In the genomic region with DNA sequence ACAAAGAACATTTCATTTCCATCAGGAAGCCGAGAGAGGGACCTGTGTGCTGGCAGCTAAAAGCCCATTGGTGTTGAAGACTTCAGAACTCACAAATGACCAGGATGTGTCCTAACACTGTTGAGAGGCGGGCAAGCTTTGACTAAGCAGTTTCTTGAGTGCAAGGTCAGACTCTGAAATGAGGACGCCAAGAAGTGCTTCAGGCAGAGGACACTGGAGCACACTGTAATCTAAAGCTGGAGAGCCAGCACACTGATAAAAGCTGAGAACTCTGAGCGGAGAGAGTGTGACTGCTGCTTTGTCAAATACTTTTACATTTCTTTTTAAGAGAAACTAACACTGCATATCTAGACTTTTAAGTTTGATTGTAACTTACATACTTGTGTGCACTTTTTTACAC, we compare ENCODE assay signal across 9 mouse cellular contexts.
DNase-seq lines count a peak whose midpoint lies in the region; ATAC-seq lines count a peak whose summit lies in the region.
"Had no signal": no experiment of that assay in that cellular context is flagged by ENCODE, and none has a peak within 500 bp of the region (broad histone marks: within the 10 kb centered on the region; RNA-seq: fewer than 3 reads in every experiment).

No protein-coding gene starts in this region.

- H3K4me2 ChIP-seq in forebrain, embryonic 11.5 days (ENCODE audit: low read depth, low read length, severe bottlenecking), result no peak overlapping the region

- H3K9ac ChIP-seq in forebrain, embryonic 11.5 days (ENCODE audit: low read length), result no peak overlapping the region

- no peaks in the 10 kb centered on the region for H3K27me3 ChIP-seq in forebrain, embryonic 10.5 days (ENCODE audit: poor library complexity, severe bottlenecking)
- H3K27me3 ChIP-seq in forebrain, embryonic 11.5 days (ENCODE audit: control insufficient read depth, insufficient read depth, low read length), result no peaks in the 10 kb centered on the region

- H3K9me3 ChIP-seq in forebrain, embryonic 10.5 days, result no peaks in the 10 kb centered on the region
- no peaks in the 10 kb centered on the region for H3K9me3 ChIP-seq in forebrain, embryonic 11.5 days (ENCODE audit: control insufficient read depth, low read length)

- no peak for ATAC-seq in forebrain, embryonic 11.5 days (replicated peaks; ENCODE audit: low FRiP score)
- peak; percentile 54 for ATAC-seq in megakaryocyte-erythroid progenitor cell, adult 5-6 weeks (replicated peaks; ENCODE audit: low FRiP score, low TSS enrichment, poor library complexity, severe bottlenecking)

- H3K27ac ChIP-seq in forebrain, embryonic 10.5 days, result peak overlapping the region; percentile 48; the same call in 1 of the 2 replicates
- no peak overlapping the region for H3K27ac ChIP-seq in forebrain, embryonic 11.5 days (ENCODE audit: low read depth, low read length)

- H3K36me3 ChIP-seq in forebrain, embryonic 10.5 days (replicated peaks), result no peaks in the 10 kb centered on the region
- H3K36me3 ChIP-seq in forebrain, embryonic 11.5 days (ENCODE audit: control insufficient read depth, insufficient read depth, low read length), result no peaks in the 10 kb centered on the region

- no peak for DNase-seq in forebrain, embryonic 10.5 days (ENCODE audit: extremely low spot score, low spot score)
- no peak for DNase-seq in forebrain, embryonic 11.5 days (ENCODE audit: low spot score)
- peak; percentile 72 to 75 for DNase-seq in heart, adult 18-20 months
- peak; percentile 22 for DNase-seq in kidney, postnatal 14 days
- DNase-seq in frontal cortex, postnatal 36 days (ENCODE audit: low spot score in 2 of 2), result no peak
- no peak for DNase-seq in left cerebral cortex, adult 11 months (ENCODE audit: low spot score)
- no peak for DNase-seq in urinary bladder, postnatal 4 days (ENCODE audit: low spot score in 2 of 2)
- DNase-seq: cerebellum, postnatal 25 days had no signal

- WGBS in forebrain, embryonic 10.5 days, result 85% methylated on average over 4 of the region's 4 CpGs
- 76% methylated on average over 4 of the region's 4 CpGs for WGBS in forebrain, embryonic 11.5 days

- H3K4me3 ChIP-seq in forebrain, embryonic 10.5 days, result no peak overlapping the region
- H3K4me3 ChIP-seq in forebrain, embryonic 11.5 days (ENCODE audit: low read depth, low read length), result no peak overlapping the region

- peaks cover 3% of the 10 kb centered on the region; the same call in 1 of the 2 replicates for H3K4me1 ChIP-seq in forebrain, embryonic 10.5 days
- H3K4me1 ChIP-seq in forebrain, embryonic 11.5 days (replicated peaks; ENCODE audit: control insufficient read depth, insufficient read depth, low read length), result 0 out of 2 replicates have a peak, but pooled peaks cover 1% of the 10 kb centered on the region

Comparison
In these comparisons a context has a peak if more than half of its experiments do, and no peak if none do; other contexts are left out.
1. DNase-seq: peak in heart, adult 18-20 months (2 of 2) and kidney, postnatal 14 days (single experiment); none in forebrain, embryonic 10.5 days (single experiment), forebrain, embryonic 11.5 days (single experiment), frontal cortex, postnatal 36 days (0 of 2), left cerebral cortex, adult 11 months (single experiment) and urinary bladder, postnatal 4 days (0 of 2).